Mouse (Mus musculus) cortical plate, adult 2 months (tissue): ENCODE data around the gene Mrpl37.

Experiments used
- CTCF ChIP-seq: fragments of 200-500 bp; IDR thresholded peaks from 2 replicates; pipeline ENCODE4 v1.5.1; 2011; ENCODE audit warnings: mild to moderate bottlenecking, control low read depth, low read length; ENCODE audit not compliant: insufficient read depth; ENCODE audit errors: extremely low read depth
- POLR2A ChIP-seq: fragments of 200-500 bp; IDR thresholded peaks from 2 replicates; pipeline ENCODE4 v1.6.1; 2011; ENCODE audit warnings: mild to moderate bottlenecking, low read length, control low read depth; ENCODE audit not compliant: insufficient read depth; ENCODE audit errors: extremely low read depth

DNA sequence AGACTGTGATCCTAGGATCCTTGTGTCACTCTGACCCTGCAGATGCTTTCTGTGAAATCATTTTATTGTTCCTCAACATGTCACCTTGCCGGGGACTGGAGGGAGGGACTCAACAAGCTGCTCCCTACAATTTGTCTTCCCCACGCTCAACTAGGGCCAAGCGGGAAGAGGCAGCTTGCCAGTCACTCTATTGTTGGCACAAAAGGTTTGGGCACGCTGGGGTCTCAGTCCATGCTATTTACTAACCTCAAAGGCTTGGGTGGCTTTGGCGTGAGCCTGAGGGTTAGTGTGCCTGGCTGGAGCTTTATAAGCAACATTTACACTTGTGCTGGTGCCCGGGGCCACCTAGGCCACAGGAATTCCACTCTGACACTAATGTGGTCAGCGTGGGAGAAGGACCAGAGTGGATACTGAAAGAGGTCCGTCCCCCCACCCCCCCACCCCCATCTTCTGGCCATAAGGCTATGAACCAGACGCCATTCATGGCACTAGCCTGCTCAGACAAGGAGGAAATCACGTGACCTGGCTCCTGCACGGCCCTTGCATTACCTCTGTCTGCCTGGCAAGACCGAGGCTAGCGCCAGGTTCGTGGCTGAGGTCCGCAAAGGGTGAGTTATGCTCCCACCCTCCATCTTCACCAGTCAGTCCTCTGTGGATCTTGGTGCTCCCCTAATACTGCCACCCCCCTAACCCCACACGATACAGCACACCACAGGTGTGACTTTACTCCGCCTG, 32.3 kb upstream of the Mrpl37 start:
- TF ChIP-seq CTCF (no peak), POLR2A (no peak)
